Mouse (Mus musculus): ENCODE measurements around the gene Gch1. TPM values are rescaled to one million over a fixed set of nuclear protein-coding genes. Genes with fewer than 3 reads are reported as not detected.

Gch1 gene
- polyA plus RNA-seq, 1 experiment from 2014 or later, result 3.0 TPM

DNA sequence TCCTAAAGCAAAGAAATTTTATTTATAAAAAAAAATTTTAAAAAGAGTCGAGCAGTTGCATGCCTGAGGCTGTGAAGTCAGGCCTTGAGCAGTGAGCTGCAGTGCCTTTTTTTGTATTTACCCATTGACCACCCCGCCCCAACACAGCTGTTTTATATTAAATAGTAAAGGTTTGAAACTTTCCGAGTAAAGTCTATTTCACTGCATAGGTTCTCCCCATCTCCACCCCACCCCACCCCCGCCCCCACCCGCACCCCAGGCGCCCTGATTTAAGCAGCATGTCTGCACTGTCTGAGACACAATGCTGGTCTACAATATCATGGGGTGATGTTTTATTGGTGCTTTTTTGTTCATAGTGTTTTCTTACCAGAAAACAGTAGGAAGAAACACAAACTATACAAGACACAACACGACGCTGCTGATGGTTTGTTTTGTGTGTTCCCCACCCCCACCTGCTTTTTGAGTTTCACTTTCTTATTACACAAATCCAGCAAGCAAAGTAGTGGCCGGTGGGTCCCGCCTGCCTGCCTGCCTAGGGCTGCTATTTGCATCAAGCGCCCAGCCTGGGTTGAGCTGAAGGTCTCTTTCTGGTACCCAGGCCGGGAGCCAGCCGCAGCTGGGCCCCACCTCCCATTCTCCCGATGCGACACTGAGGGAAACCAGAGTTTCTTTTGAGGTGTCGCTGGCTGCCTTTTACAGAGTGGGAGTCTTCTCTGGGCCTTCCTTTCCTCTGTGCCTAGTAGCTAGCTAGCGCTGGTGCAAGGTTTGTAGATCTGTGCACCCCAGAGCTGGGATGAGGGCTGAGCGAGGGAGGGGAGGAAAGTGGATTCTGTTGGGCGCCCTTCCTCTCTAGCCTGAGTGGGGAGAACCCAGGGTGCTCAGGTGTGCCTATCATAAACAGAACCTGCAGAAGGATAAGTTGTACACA is 84.7 kb downstream of the Gch1 start:
- peaks cover 5% of the 10 kb centered on the region; the same call in 1 of the 2 replicates for H3K4me1 ChIP-seq (replicated peaks)
- H3K27me3 ChIP-seq, result no peaks in the 10 kb centered on the region
- no peak overlapping the region for H3K9ac ChIP-seq
- 32% methylated on average over 19 of the region's 19 CpGs for WGBS
- no peak overlapping the region for H3K4me3 ChIP-seq
- no peak overlapping the region for H3K4me2 ChIP-seq
- no peaks in the 10 kb centered on the region for H3K9me3 ChIP-seq
- no peak for ATAC-seq (ENCODE audit: low FRiP score)
- no peaks in the 10 kb centered on the region for H3K36me3 ChIP-seq
- no peak overlapping the region for H3K27ac ChIP-seq

Other genes starting within 250 kb of the Gch1 start
- 17.7 and 19.9 TPM in 2 replicates for gene Wdhd1, start 87.4 kb upstream of the Gch1 start, polyA plus RNA-seq (2015; fragmentation: Nextera tagmentation; extraction: Ambion mirVana)
- 3.2 and 3.3 TPM in 2 replicates for gene Socs4, start 87.5 kb upstream of the Gch1 start, polyA plus RNA-seq (2015; fragmentation: Nextera tagmentation; extraction: Ambion mirVana)
- 52.3 and 55.9 TPM in 2 replicates for gene Mapk1ip1l, start 108.9 kb upstream of the Gch1 start, polyA plus RNA-seq (2015; fragmentation: Nextera tagmentation; extraction: Ambion mirVana)
- gene Lgals3, start 178.3 kb upstream of the Gch1 start, polyA plus RNA-seq (2015; fragmentation: Nextera tagmentation; extraction: Ambion mirVana), result 1.7 and 1.9 TPM in 2 replicates
- gene Dlgap5, start 229.0 kb upstream of the Gch1 start, polyA plus RNA-seq (2015; fragmentation: Nextera tagmentation; extraction: Ambion mirVana), result 10.6 and 11.6 TPM in 2 replicates

Data from hindbrain, embryonic 13.5 days (tissue).